Mouse (Mus musculus) right cerebral cortex, postnatal 14 days (tissue): ENCODE data around the gene Cryab.

Experiments
- DNase-seq: peaks from one replicate; pipeline ENCODE4 v3.0.0; 2022

The Cryab gene

GRCm38 (mm10) chr9:50800985-50801384 is 49.9 kb downstream of the Cryab start:
- peak; percentile 47 for DNase-seq

DNA sequence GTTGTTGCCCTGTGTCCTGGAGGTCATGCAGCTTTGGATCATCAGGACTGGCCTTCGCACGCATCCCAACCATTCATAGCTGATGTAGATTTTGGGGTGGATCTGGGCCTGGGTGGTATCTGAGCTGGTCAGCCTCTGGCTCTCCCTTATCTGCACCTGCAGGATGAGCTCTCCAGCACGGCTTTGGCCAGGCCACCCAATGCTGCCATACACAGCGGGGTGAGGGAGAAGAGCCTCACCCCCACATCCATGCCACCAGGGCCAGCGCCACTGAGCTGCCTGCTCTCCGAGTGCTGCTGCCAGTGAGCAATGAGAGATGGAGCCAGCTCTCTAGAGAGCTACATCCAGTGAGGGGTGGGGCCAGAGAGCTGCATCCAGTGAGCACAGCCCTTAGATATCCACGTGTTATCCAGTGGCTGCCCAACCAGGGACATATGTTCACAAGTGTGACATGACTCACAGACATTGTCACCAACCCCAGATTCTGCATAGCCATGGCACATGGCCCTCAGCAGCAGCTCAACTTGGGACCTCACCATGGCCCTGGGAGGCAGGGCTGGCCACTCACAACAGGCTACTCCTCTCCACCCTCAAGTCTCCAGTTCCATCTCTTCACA is 52.0 kb downstream of the Cryab start:
- DNase-seq: no peak
